Mouse (Mus musculus) Patski (cell line): ENCODE measurements around the gene 1700001P01Rik. TPM values are rescaled to one million over a fixed set of nuclear protein-coding genes. Genes with fewer than 3 reads are reported as not detected.
"Not testable (repeated sequence)": the region's sequence is repeated elsewhere in the genome, so short reads cannot be mapped to it uniquely, and the experiment has no call there.

Experiments
- ATAC-seq: fragments of 100-300 bp; one replicate; pipeline ENCODE4 v1.8.0; 2021
- CTCF ChIA-PET: fragments of 350-600 bp; sonication (Branson Sonifier 250); formaldehyde crosslinking; loops from one replicate; lab custom pipeline; 2022; ENCODE audit warnings: inconsistent platforms; lab: Charles Lee
- POLR2A ChIA-PET: fragments of 350-600 bp; sonication (Branson Sonifier 250); formaldehyde crosslinking; loops from one replicate; lab custom pipeline; 2022; ENCODE audit warnings: antibody characterized with exemption, inconsistent platforms; lab: Charles Lee
- DNase-seq: peaks from one replicate; pipeline ENCODE4 v3.0.0-alpha.2; 2011; ENCODE audit warnings: low read depth, low spot score
- H3K27me3 ChIP-seq: fragments of 371-371 bp; one replicate; pipeline ENCODE4 v1.5.1; 2021
- CTCF ChIP-seq: fragments of 100-300 bp; IDR thresholded peaks from one replicate; pipeline ENCODE4 v1.5.1; 2021
- in situ Hi-C: fragments of 300-500 bp; cut with MboI; formaldehyde crosslinking; loops from 3 replicates; pipeline ENCODE4 v1.11.1; 2018; ENCODE audit warnings: low pct_unique_long_range_greater_than_20kb, mixed read lengths
- polyA plus RNA-seq: library from polyadenylated mRNA; unstranded; gene quantifications from one replicate; pipeline ENCODE4 v1.2.3, GENCODE M21; 2021

1700001P01Rik gene
- polyA plus RNA-seq, 1 experiment from 2014 or later: 0.10 TPM

- TF ChIP-seq CTCF: no peak
- peak; percentile 5 for ATAC-seq
- H3K27me3 ChIP-seq: no peaks in the 10 kb centered on the region
- DNase-seq: no peak
- POLR2A ChIA-PET: interaction anchor here (1.8 to 6.7 kb wide), 2 partner anchors 9 to 16 kb away, joined by 10 to 133 read pairs; no protein-coding TSS in a partner anchor
- in situ Hi-C loops: loop anchor here (5.0 kb wide), 2 partner anchors 84 to 189 kb away; partner anchors contain the start of genes Fbxo47 and Plxdc1
- CTCF ChIA-PET: no interaction called here
Observed at GRCm38 (mm10) chr11:97798782-97799145, 23.0 kb upstream of the 1700001P01Rik start, which contains the start of gene Lasp1. Gene Lasp1, plus strand, starts transcription at chr11:97799000.

GRCm38 (mm10) chr11:97798083-97798435 is 22.3 kb upstream of the 1700001P01Rik start:
- ChIA-PET CTCF (no interaction called here), POLR2A (interaction anchor here (6.7 kb wide), 1 partner anchor 16 kb away, joined by 133 read pairs; no protein-coding TSS in a partner anchor)
- TF ChIP-seq CTCF: no peak

GRCm38 (mm10) chr11:97797369-97798082 is 21.8 kb upstream of the 1700001P01Rik start:
- TF ChIP-seq CTCF: no peak
- ChIA-PET POLR2A (interaction anchor here (6.7 kb wide), 1 partner anchor 17 kb away, joined by 133 read pairs; no protein-coding TSS in a partner anchor), CTCF (interaction anchor here (1.2 to 1.6 kb wide), 3 partner anchors 9 to 85 kb away, joined by 3 to 4 read pairs (median 3); no protein-coding TSS in a partner anchor)
- in situ Hi-C loops: loop anchor here (5.0 kb wide), 2 partner anchors 85 to 190 kb away; partner anchors contain the start of genes Fbxo47 and Plxdc1
- DNase-seq: no peak
- H3K27me3 ChIP-seq: no peaks in the 10 kb centered on the region
- ATAC-seq: no peak

More at GRCm38 (mm10) chr11:97798083-97798435, 22.3 kb upstream of the 1700001P01Rik start:
- ATAC-seq (no peak), DNase-seq (no peak)
- H3K27me3 ChIP-seq: no peaks in the 10 kb centered on the region
- in situ Hi-C loops: loop anchor here (5.0 kb wide), 2 partner anchors 84 to 189 kb away; partner anchors contain the start of genes Fbxo47 and Plxdc1

- ATAC-seq: no peak
- H3K27me3 ChIP-seq: no peaks in the 10 kb centered on the region
- DNase-seq: no peak
- peak; percentile 57 for TF ChIP-seq CTCF
- POLR2A ChIA-PET: interaction anchor here (6.7 kb wide), 1 partner anchor 18 kb away, joined by 133 read pairs; no protein-coding TSS in a partner anchor
- in situ Hi-C loops: loop anchor here (5.0 kb wide), 2 partner anchors 85 to 190 kb away; partner anchors contain the start of genes Fbxo47 and Plxdc1
- CTCF ChIA-PET: interaction anchor here (1.2 to 1.6 kb wide), 3 partner anchors 10 to 85 kb away, joined by 3 to 4 read pairs (median 3); no protein-coding TSS in a partner anchor
Observed at GRCm38 (mm10) chr11:97796910-97797309, 21.2 kb upstream of the 1700001P01Rik start.

GRCm38 (mm10) chr11:97793165-97793564 is 17.4 kb upstream of the 1700001P01Rik start:
- in situ Hi-C loops: no loop called here
- ChIA-PET CTCF (interaction anchor here (1.0 kb wide), 1 partner anchor 47 kb away, joined by 3 read pairs; the partner anchor contains the start of gene B230217C12Rik), POLR2A (interaction anchor here (0.7 kb wide), 1 partner anchor 40 kb away, joined by 4 read pairs; no protein-coding TSS in a partner anchor)
- ATAC-seq (no peak), DNase-seq (no peak)
- peak; percentile 79 for TF ChIP-seq CTCF
- H3K27me3 ChIP-seq: no peaks in the 10 kb centered on the region

GRCm38 (mm10) chr11:97790778-97791438 is 15.2 kb upstream of the 1700001P01Rik start:
- H3K27me3 ChIP-seq, DNase-seq, in situ Hi-C loops, ATAC-seq: not testable (repeated sequence)
- CTCF ChIA-PET: interaction anchor here (0.9 to 1.2 kb wide), 2 partner anchors 27 to 97 kb away, joined by 3 to 4 read pairs; no protein-coding TSS in a partner anchor
- POLR2A ChIA-PET: interaction anchor here (2.6 kb wide), 1 partner anchor 8 kb away, joined by 10 read pairs; the partner anchor contains the start of gene Lasp1

- TF ChIP-seq CTCF: no peak
- CTCF ChIA-PET: interaction anchor here (0.9 kb wide), 1 partner anchor 98 kb away, joined by 4 read pairs; no protein-coding TSS in a partner anchor
- ATAC-seq (no peak), DNase-seq (no peak)
- no peaks in the 10 kb centered on the region for H3K27me3 ChIP-seq
- in situ Hi-C loops: no loop called here
- POLR2A ChIA-PET: interaction anchor here (2.6 kb wide), 1 partner anchor 10 kb away, joined by 10 read pairs; the partner anchor contains the start of gene Lasp1
Observed at GRCm38 (mm10) chr11:97789727-97790126, 14.0 kb upstream of the 1700001P01Rik start.

GRCm38 (mm10) chr11:97787961-97788360 is 12.2 kb upstream of the 1700001P01Rik start:
- ChIA-PET CTCF (no interaction called here), POLR2A (interaction anchor here (2.6 kb wide), 1 partner anchor 11 kb away, joined by 10 read pairs; the partner anchor contains the start of gene Lasp1)
- no peaks in the 10 kb centered on the region for H3K27me3 ChIP-seq
- in situ Hi-C loops: no loop called here
- TF ChIP-seq CTCF: no peak
- DNase-seq: no peak
- no peak for ATAC-seq

GRCm38 (mm10) chr11:97782564-97782895 is 6.8 kb upstream of the 1700001P01Rik start:
- POLR2A ChIA-PET: interaction anchor here (1.8 kb wide), 1 partner anchor 16 kb away, joined by 4 read pairs; no protein-coding TSS in a partner anchor
- ATAC-seq (no peak), DNase-seq (no peak)
- in situ Hi-C loops: no loop called here
- H3K27me3 ChIP-seq: no peaks in the 10 kb centered on the region
- CTCF ChIA-PET: interaction anchor here (1.5 kb wide), 1 partner anchor 9 kb away, joined by 5 read pairs; no protein-coding TSS in a partner anchor
- TF ChIP-seq CTCF: no peak
